Mouse (Mus musculus): ENCODE measurements around the gene Rad51c.
"Not testable (repeated sequence)": the region's sequence is repeated elsewhere in the genome, so short reads cannot be mapped to it uniquely, and the experiment has no call there.

GRCm38 (mm10) chr11:87449847-87450246 is 45.1 kb upstream of the Rad51c start:
- not testable (repeated sequence) for TF ChIP-seq CTCF (IDR thresholded peaks at IDR 0.05; ENCODE audit: borderline replicate concordance, control insufficient read depth, extremely low read depth, insufficient read depth, low read length, poor library complexity); POLR2A (IDR thresholded peaks at IDR 0.05; ENCODE audit: control insufficient read depth, extremely low read depth, insufficient read depth, low read length, poor library complexity)
